Mouse (Mus musculus) midbrain, embryonic 14.5 days (tissue): Measurements from ENCODE around the gene Lgi2. TPM values are rescaled to one million over a fixed set of nuclear protein-coding genes. Genes with fewer than 3 reads are reported as not detected.

Experiments used
- ATAC-seq: fragments of 200-750 bp; cut with Nextera tagmentation; 2 replicates; pipeline ENCODE4 v1.8.0; 2017; ENCODE audit warnings: moderate number of reproducible peaks, moderate library complexity; ENCODE audit not compliant: low FRiP score, low TSS enrichment
- DNase-seq: peaks from one replicate; pipeline ENCODE4 v3.0.0-alpha.2; 2015
- H3K27ac ChIP-seq: fragments of 300-500 bp; sonication (generic); replicated peaks from 2 replicates; pipeline ENCODE4 v1.5.1; 2014; ENCODE audit warnings: mild to moderate bottlenecking, low read depth, low read length, moderate library complexity
- H3K27me3 ChIP-seq: fragments of 300-500 bp; sonication (generic); 2 replicates; pipeline ENCODE4 v1.6.1; 2014; ENCODE audit warnings: low read length, control low read depth, mixed read lengths; ENCODE audit not compliant: control insufficient read depth, insufficient read depth
- H3K36me3 ChIP-seq: fragments of 300-500 bp; sonication (generic); 2 replicates; pipeline ENCODE4 v1.6.1; 2014; ENCODE audit warnings: low read length, control low read depth; ENCODE audit not compliant: control insufficient read depth, insufficient read depth
- H3K4me1 ChIP-seq: fragments of 300-500 bp; sonication (generic); 2 replicates; pipeline ENCODE4 v1.6.1; 2014; ENCODE audit warnings: mild to moderate bottlenecking, antibody characterized with exemption, low read length, control low read depth; ENCODE audit not compliant: control insufficient read depth, insufficient read depth
- H3K4me2 ChIP-seq: fragments of 300-500 bp; sonication (generic); 2 replicates; pipeline ENCODE4 v1.6.1; 2014; ENCODE audit warnings: mild to moderate bottlenecking, low read length, moderate library complexity
- H3K4me3 ChIP-seq: fragments of 300-500 bp; sonication (generic); replicated peaks from 2 replicates; pipeline ENCODE4 v1.5.1; 2014; ENCODE audit warnings: low read depth, low read length
- H3K9ac ChIP-seq: fragments of 300-500 bp; sonication (generic); replicated peaks from 2 replicates; pipeline ENCODE4 v1.6.1; 2014; ENCODE audit warnings: mild to moderate bottlenecking, low read length, moderate library complexity
- H3K9me3 ChIP-seq: fragments of 300-500 bp; sonication (generic); 2 replicates; pipeline ENCODE4 v1.6.1; 2016; ENCODE audit warnings: low read length, control low read depth, mixed read lengths; ENCODE audit not compliant: control insufficient read depth
- WGBS: fragments of 180-500 bp; shearing (Covaris S2); extraction: QIAGEN DNeasy Blood & Tissue Kit; methylation state at CpG from one replicate; pipeline ENCODE4 v1.1.7; 2014; 5-methylcytosine and 5-hydroxymethylcytosine counted together
- polyA plus RNA-seq: library from polyadenylated mRNA; unstranded; fragments of >200 nt; fragmentation: Nextera tagmentation; extraction: Ambion mirVana; gene quantifications from 2 replicates; pipeline ENCODE4 v1.2.1, GENCODE M21; 2014

The Lgi2 gene
- polyA plus RNA-seq, 1 experiment from 2014 or later, result 3.4 TPM

GRCm38 (mm10) chr5:52533705-52534104 is 32.6 kb downstream of the Lgi2 start:
- no peaks in the 10 kb centered on the region for H3K9me3 ChIP-seq
- H3K27ac ChIP-seq, result no peak overlapping the region
- H3K4me1 ChIP-seq, result 0 out of 2 replicates have a peak, but pooled peaks cover 3% of the 10 kb centered on the region
- H3K36me3 ChIP-seq, result no peaks in the 10 kb centered on the region
- ATAC-seq, result no peak
- H3K4me2 ChIP-seq, result no peak overlapping the region
- no peak for DNase-seq
- H3K4me3 ChIP-seq, result no peak overlapping the region
- 84% methylated on average over 9 of the region's 9 CpGs for WGBS
- H3K9ac ChIP-seq, result no peak overlapping the region
- H3K27me3 ChIP-seq, result no peaks in the 10 kb centered on the region

GRCm38 (mm10) chr5:52528545-52528944 is 37.7 kb downstream of the Lgi2 start:
- Histone ChIP-seq H3K4me3 (no peak overlapping the region), H3K9me3 (no peaks in the 10 kb centered on the region), H3K9ac (no peak overlapping the region), H3K27ac (no peak overlapping the region), H3K27me3 (no peaks in the 10 kb centered on the region), H3K4me2 (no peak overlapping the region), H3K36me3 (no peaks in the 10 kb centered on the region), H3K4me1 (no peaks in the 10 kb centered on the region)
- 74% methylated on average over 7 of the region's 7 CpGs for WGBS
- no peak for ATAC-seq
- no peak for DNase-seq

GRCm38 (mm10) chr5:52526324-52526986 is 39.8 kb downstream of the Lgi2 start:
- H3K4me1 ChIP-seq, result no peaks in the 10 kb centered on the region
- no peaks in the 10 kb centered on the region for H3K27me3 ChIP-seq
- H3K36me3 ChIP-seq, result no peaks in the 10 kb centered on the region
- ATAC-seq (no peak), DNase-seq (no peak)
- H3K9ac ChIP-seq, result no peak overlapping the region
- H3K4me2 ChIP-seq, result no peak overlapping the region
- WGBS, result 91% methylated on average over 8 of the region's 8 CpGs
- no peaks in the 10 kb centered on the region for H3K9me3 ChIP-seq
- no peak overlapping the region for H3K4me3 ChIP-seq
- H3K27ac ChIP-seq, result no peak overlapping the region

GRCm38 (mm10) chr5:52524207-52524606 is 42.1 kb downstream of the Lgi2 start:
- Histone ChIP-seq H3K27ac (no peak overlapping the region), H3K4me3 (no peak overlapping the region), H3K4me1 (no peaks in the 10 kb centered on the region), H3K27me3 (no peaks in the 10 kb centered on the region), H3K4me2 (no peak overlapping the region), H3K9ac (no peak overlapping the region), H3K9me3 (no peaks in the 10 kb centered on the region), H3K36me3 (no peaks in the 10 kb centered on the region)
- WGBS, result 54% methylated on average over 3 of the region's 3 CpGs
- DNase-seq (peak; percentile 69), ATAC-seq (0 out of 2 replicates have a peak, but pooled peaks have one; percentile 14)

GRCm38 (mm10) chr5:52519921-52520320 is 46.3 kb downstream of the Lgi2 start:
- Histone ChIP-seq H3K27ac (no peak overlapping the region), H3K4me3 (no peak overlapping the region), H3K36me3 (no peaks in the 10 kb centered on the region), H3K9ac (no peak overlapping the region), H3K4me2 (no peak overlapping the region), H3K9me3 (no peaks in the 10 kb centered on the region), H3K4me1 (peaks cover 4% of the 10 kb centered on the region; the same call in 1 of the 2 replicates), H3K27me3 (no peaks in the 10 kb centered on the region)
- DNase-seq, result no peak
- WGBS, result 89% methylated on average over 2 of the region's 2 CpGs
- ATAC-seq, result no peak

- ATAC-seq (peak; percentile 60; the same call in 1 of the 2 replicates), DNase-seq (peak; percentile 76)
- peaks cover 4% of the 10 kb centered on the region; the same call in 1 of the 2 replicates for H3K4me1 ChIP-seq
- H3K4me3 ChIP-seq, result peak overlapping the region; percentile 29
- 0 out of 2 replicates have a peak overlapping the region, but pooled peaks have one; percentile 43 for H3K27ac ChIP-seq
- no peaks in the 10 kb centered on the region for H3K9me3 ChIP-seq
- no peaks in the 10 kb centered on the region for H3K27me3 ChIP-seq
- 15% methylated on average over 21 of the region's 21 CpGs for WGBS
- no peaks in the 10 kb centered on the region for H3K36me3 ChIP-seq
- peak overlapping the region; percentile 63 for H3K4me2 ChIP-seq
- H3K9ac ChIP-seq, result peak overlapping the region; percentile 53
These were observed 50.2 kb downstream of the Lgi2 start for GRCm38 (mm10) chr5:52516072-52516476.

- Histone ChIP-seq H3K4me3 (peak overlapping the region; percentile 29), H3K9me3 (no peaks in the 10 kb centered on the region), H3K9ac (peak overlapping the region; percentile 53), H3K27me3 (no peaks in the 10 kb centered on the region), H3K36me3 (no peaks in the 10 kb centered on the region), H3K4me2 (peak overlapping the region; percentile 63), H3K27ac (0 out of 2 replicates have a peak overlapping the region, but pooled peaks have one; percentile 43), H3K4me1 (peaks cover 4% of the 10 kb centered on the region; the same call in 1 of the 2 replicates)
- peak; percentile 91 for DNase-seq
- WGBS, result 18% methylated on average over 22 of the region's 22 CpGs
- peak; percentile 55; the same call in 1 of the 2 replicates for ATAC-seq
These were observed 50.8 kb downstream of the Lgi2 start for GRCm38 (mm10) chr5:52515246-52516021.

GRCm38 (mm10) chr5:52511089-52511488 is 55.2 kb downstream of the Lgi2 start:
- no peak overlapping the region for H3K9ac ChIP-seq
- peaks cover 2% of the 10 kb centered on the region; the same call in 1 of the 2 replicates for H3K4me1 ChIP-seq
- 73% methylated on average over 3 of the region's 3 CpGs for WGBS
- no peaks in the 10 kb centered on the region for H3K36me3 ChIP-seq
- no peaks in the 10 kb centered on the region for H3K27me3 ChIP-seq
- H3K9me3 ChIP-seq, result no peaks in the 10 kb centered on the region
- H3K4me2 ChIP-seq, result no peak overlapping the region
- no peak overlapping the region for H3K27ac ChIP-seq
- ATAC-seq (no peak), DNase-seq (no peak)
- H3K4me3 ChIP-seq, result no peak overlapping the region
